Mouse (Mus musculus) spleen, adult 18-20 months (tissue): Measurements from ENCODE around the gene Faim2.
A peak's percentile ranks its signal among the peaks of the same experiment; 100 is the strongest.

ENCODE experiments used
- DNase-seq, 2 experiments: peaks; one replicate each; pipeline ENCODE4 v3.0.0; 2022; ENCODE audit warnings: mixed read lengths in 2 of 2

Gene Faim2

GRCm38 (mm10) chr15:99457606-99458401 is 70.2 kb downstream of the Faim2 start, which contains the start of gene Nckap5l:
Nckap5l (minus strand) TSS chr15:99457748.
- peak; percentile 84 to 91 for DNase-seq

DNA sequence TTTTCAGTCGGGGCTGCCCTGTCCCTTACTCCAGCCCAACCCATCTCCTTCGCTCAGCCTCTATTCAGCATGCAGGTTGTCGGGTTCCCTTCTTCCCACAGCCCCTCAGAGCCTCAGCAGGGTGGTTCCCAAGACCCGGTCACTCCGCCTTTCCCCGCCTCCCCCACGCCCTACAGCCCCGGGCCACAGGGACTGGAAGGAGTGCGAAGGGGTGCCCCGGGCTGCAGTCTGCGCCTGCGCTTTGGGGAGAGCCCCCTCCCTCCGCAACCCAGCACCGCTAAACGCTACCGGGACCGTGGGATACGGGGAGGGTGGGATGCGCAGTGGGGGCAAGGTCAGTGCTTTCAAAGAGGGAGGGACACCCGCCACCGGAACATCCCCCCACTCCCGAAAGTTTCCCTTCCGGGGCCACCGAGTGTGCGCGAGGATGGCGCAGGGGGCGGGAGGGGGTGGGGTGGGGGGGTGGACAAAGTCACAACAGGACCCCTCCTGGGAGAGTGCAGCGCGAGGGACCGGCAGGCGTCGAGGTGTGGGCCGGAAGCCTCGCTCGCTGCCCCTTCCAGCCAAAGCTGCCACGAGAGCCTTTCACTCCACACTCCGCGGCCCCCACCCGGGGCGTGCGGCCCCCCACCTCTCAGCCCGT is 70.9 kb downstream of the Faim2 start:
- peak; percentile 29 to 43 for DNase-seq

- DNase-seq = no peak
These were observed 71.5 kb downstream of the Faim2 start for GRCm38 (mm10) chr15:99456338-99456962.

- no peak for DNase-seq
These were observed 72.5 kb downstream of the Faim2 start for GRCm38 (mm10) chr15:99455415-99455814.

DNA sequence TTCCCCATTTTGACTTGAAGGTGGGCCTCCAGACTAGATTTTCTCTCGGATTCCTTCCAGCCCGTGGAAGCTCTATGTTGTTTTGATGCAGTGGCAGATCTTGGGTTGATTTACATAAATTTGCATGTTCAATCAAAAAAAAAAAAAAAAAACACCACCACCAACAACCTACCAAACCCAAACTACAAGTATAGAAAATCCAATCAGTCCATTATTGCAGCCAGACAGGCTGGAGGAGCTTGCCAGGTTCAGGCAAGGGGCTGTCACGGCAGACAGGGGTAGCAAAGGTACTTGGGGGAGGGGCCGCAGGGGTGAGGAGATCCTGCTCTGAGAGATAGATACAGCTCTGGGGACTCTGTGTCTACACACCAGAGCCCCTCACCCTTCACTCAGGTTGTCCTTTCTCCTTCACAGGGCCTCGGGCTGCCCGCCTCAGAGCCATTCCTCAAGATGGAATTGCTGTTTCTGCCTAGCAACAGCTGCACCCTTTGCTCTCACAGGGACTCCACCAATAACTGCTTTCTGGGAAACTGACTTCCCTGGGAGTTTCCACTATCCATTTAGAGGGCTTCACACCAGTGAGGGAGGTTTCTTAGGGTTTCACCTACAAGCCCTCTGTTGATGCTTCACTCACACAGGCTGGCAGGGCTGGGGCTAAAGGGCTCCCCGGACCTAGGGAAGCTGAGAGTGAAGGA is 73.2 kb downstream of the Faim2 start:
- no peak for DNase-seq

GRCm38 (mm10) chr15:99453153-99453900 is 74.6 kb downstream of the Faim2 start:
- no peak for DNase-seq

- no peak for DNase-seq
These were observed 78.1 kb downstream of the Faim2 start for GRCm38 (mm10) chr15:99449751-99450280.

GRCm38 (mm10) chr15:99449131-99449750 is 78.7 kb downstream of the Faim2 start:
- DNase-seq = no peak
